Mouse (Mus musculus) heart, embryonic 14.5 days (tissue): ENCODE data around the gene Map2k6. TPM values are rescaled to one million over a fixed set of nuclear protein-coding genes. Genes with fewer than 3 reads are reported as not detected.

ENCODE experiments used
- ATAC-seq: fragments of 200-750 bp; cut with Nextera tagmentation; 2 replicates; pipeline ENCODE4 v1.8.0; 2017; ENCODE audit warnings: low read depth, moderate TSS enrichment; ENCODE audit not compliant: insufficient number of reproducible peaks, insufficient read depth, low FRiP score
- H3K27ac ChIP-seq, 2 experiments: fragments of 200-500 bp in 1 of 2; fragments of 300-500 bp in 1 of 2; sonication (generic) in 1 of 2; replicated peaks in 1 of 2; 2 replicates each; pipeline ENCODE4 v1.5.1; 2012 to 2014; ENCODE audit warnings: low read depth in 2 of 2, low read length in 2 of 2, control low read depth in 1 of 2, mild to moderate bottlenecking in 1 of 2, mixed read lengths in 1 of 2; ENCODE audit not compliant: control insufficient read depth in 1 of 2, insufficient read depth in 1 of 2
- H3K27me3 ChIP-seq: fragments of 300-500 bp; sonication (generic); 2 replicates; pipeline ENCODE4 v1.6.1; 2014; ENCODE audit warnings: mild to moderate bottlenecking, low read length, control low read depth; ENCODE audit not compliant: control insufficient read depth, insufficient read depth
- H3K36me3 ChIP-seq: fragments of 300-500 bp; sonication (generic); 2 replicates; pipeline ENCODE4 v1.6.1; 2014; ENCODE audit warnings: mild to moderate bottlenecking, control low read depth, low read length, mixed read lengths; ENCODE audit not compliant: control insufficient read depth, insufficient read depth
- H3K4me1 ChIP-seq, 2 experiments: fragments of 200-500 bp in 1 of 2; fragments of 300-500 bp in 1 of 2; sonication (generic) in 1 of 2; 2 replicates each; pipeline ENCODE4 v1.6.1; 2012 to 2014; ENCODE audit warnings: low read length in 2 of 2, control low read depth in 1 of 2, mixed read lengths in 1 of 2; ENCODE audit not compliant: control insufficient read depth in 2 of 2, insufficient read depth in 2 of 2
- H3K4me2 ChIP-seq: fragments of 300-500 bp; sonication (generic); 2 replicates; pipeline ENCODE4 v1.6.1; 2014; ENCODE audit warnings: mild to moderate bottlenecking, low read length
- H3K4me3 ChIP-seq, 2 experiments: fragments of 200-500 bp in 1 of 2; fragments of 300-500 bp in 1 of 2; sonication (generic) in 1 of 2; 2 replicates each; pipeline ENCODE4 v1.5.1; 2012 to 2014; ENCODE audit warnings: low read length in 2 of 2, mild to moderate bottlenecking in 2 of 2, control low read depth in 1 of 2, low read depth in 1 of 2, moderate library complexity in 1 of 2; ENCODE audit not compliant: control insufficient read depth in 1 of 2, insufficient read depth in 1 of 2
- H3K9ac ChIP-seq: fragments of 300-500 bp; sonication (generic); 2 replicates; pipeline ENCODE4 v1.6.1; 2014; ENCODE audit warnings: mild to moderate bottlenecking, low read length
- H3K9me3 ChIP-seq: fragments of 300-500 bp; sonication (generic); 2 replicates; pipeline ENCODE4 v1.6.1; 2016; ENCODE audit warnings: low read length, control low read depth; ENCODE audit not compliant: control insufficient read depth
- WGBS: fragments of 180-500 bp; shearing (Covaris S2); extraction: QIAGEN DNeasy Blood & Tissue Kit; methylation state at CpG from one replicate; pipeline ENCODE4 v1.1.7; 2014; 5-methylcytosine and 5-hydroxymethylcytosine counted together
- polyA plus RNA-seq: library from polyadenylated mRNA; unstranded; fragments of >200 nt; fragmentation: Nextera tagmentation; extraction: Ambion mirVana; gene quantifications from 2 replicates; pipeline ENCODE4 v1.2.1, GENCODE M21; 2014

The Map2k6 gene
- polyA plus RNA-seq, 1 experiment from 2014 or later, result 18.8 TPM

GRCm38 (mm10) chr11:110478978-110479384 lies 80.1 kb downstream of the Map2k6 start:
- no peaks in the 10 kb centered on the region for H3K9me3 ChIP-seq
- H3K4me1 ChIP-seq, result peaks cover 18 to 32% of the 10 kb centered on the region in 2 experiments
- H3K4me3 ChIP-seq, result peak overlapping the region; percentile 20 to 25
- 1% methylated on average over 5 of the region's 6 CpGs for WGBS
- H3K4me2 ChIP-seq, result peak overlapping the region; percentile 60
- peak overlapping the region in 1 of 2 experiments; percentile 28; a peak in 1 of 4 replicates for H3K27ac ChIP-seq
- no peaks in the 10 kb centered on the region for H3K36me3 ChIP-seq
- H3K9ac ChIP-seq, result no peak overlapping the region; the same call in 1 of the 2 replicates
- no peak for ATAC-seq
- no peaks in the 10 kb centered on the region for H3K27me3 ChIP-seq

GRCm38 (mm10) chr11:110481406-110481805 lies 82.5 kb downstream of the Map2k6 start:
- no peak overlapping the region for H3K4me2 ChIP-seq
- H3K27me3 ChIP-seq, result no peaks in the 10 kb centered on the region
- H3K4me1 ChIP-seq, result peaks cover 18 to 30% of the 10 kb centered on the region in 2 experiments
- WGBS, result 49% methylated on average over 2 of the region's 2 CpGs
- H3K4me3 ChIP-seq, result no peak overlapping the region
- no peaks in the 10 kb centered on the region for H3K36me3 ChIP-seq
- no peak overlapping the region for H3K27ac ChIP-seq
- no peak overlapping the region for H3K9ac ChIP-seq
- no peak for ATAC-seq
- no peaks in the 10 kb centered on the region for H3K9me3 ChIP-seq

DNA sequence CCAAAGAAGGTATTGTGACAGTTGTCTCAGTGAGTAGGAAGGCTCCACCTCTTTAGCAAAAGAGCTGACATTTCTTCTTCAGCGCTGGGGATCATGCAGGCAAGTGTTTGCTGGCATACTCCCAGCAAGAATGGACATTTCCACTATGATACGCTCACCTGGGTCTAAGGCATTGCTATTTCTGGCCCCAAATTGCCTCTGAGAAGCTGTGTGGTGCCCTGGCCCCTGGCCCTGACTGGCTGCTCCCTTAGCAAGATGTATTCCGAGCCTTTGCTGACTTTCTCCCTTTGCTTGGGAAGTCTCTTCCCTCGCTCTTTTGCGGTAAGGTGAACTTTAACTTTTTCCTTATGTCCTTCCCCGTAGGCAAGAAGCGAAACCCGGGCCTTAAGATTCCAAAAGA lies 83.3 kb downstream of the Map2k6 start:
- 83% methylated on average over 8 of the region's 8 CpGs for WGBS
- no peaks in the 10 kb centered on the region for H3K9me3 ChIP-seq
- no peak overlapping the region for H3K9ac ChIP-seq
- no peak for ATAC-seq
- H3K36me3 ChIP-seq, result no peaks in the 10 kb centered on the region
- H3K4me1 ChIP-seq, result peaks cover 18 to 22% of the 10 kb centered on the region in 2 experiments
- no peak overlapping the region for H3K27ac ChIP-seq
- no peak overlapping the region for H3K4me3 ChIP-seq
- no peak overlapping the region for H3K4me2 ChIP-seq
- no peaks in the 10 kb centered on the region for H3K27me3 ChIP-seq

DNA sequence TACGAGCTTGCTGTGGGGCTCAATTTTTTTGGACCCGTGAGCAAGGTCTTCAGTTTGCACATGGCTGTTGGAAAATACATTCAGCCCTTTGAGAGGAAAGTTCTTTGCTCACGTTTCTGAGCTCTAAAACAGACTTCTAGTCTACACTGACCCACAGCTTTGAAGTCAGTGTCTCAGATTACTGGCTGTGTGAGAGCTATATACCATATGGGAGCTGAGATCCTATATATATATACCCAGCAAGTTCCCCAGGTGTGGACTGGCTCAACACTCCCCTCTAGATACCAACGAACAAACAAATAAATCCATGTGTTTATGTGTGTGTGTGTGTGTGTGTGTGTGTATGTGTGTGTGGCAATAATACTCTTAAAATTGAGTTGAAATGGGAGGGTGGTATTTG lies 83.7 kb downstream of the Map2k6 start:
- ATAC-seq, result no peak
- Histone ChIP-seq H3K4me3 (no peak overlapping the region), H3K27ac (no peak overlapping the region), H3K4me2 (no peak overlapping the region), H3K4me1 (peaks cover 15 to 17% of the 10 kb centered on the region in 2 experiments), H3K27me3 (no peaks in the 10 kb centered on the region), H3K36me3 (no peaks in the 10 kb centered on the region), H3K9ac (no peak overlapping the region), H3K9me3 (no peaks in the 10 kb centered on the region)
- WGBS, result 83% methylated on average over 4 of the region's 4 CpGs

- no peak overlapping the region for H3K4me3 ChIP-seq
- peaks cover 10 to 13% of the 10 kb centered on the region in 2 experiments for H3K4me1 ChIP-seq
- H3K27me3 ChIP-seq, result no peaks in the 10 kb centered on the region
- 21% methylated on average over 6 of the region's 6 CpGs for WGBS
- ATAC-seq, result no peak
- no peak overlapping the region for H3K27ac ChIP-seq
- no peak overlapping the region for H3K4me2 ChIP-seq
- H3K36me3 ChIP-seq, result no peaks in the 10 kb centered on the region
- no peaks in the 10 kb centered on the region for H3K9me3 ChIP-seq
- no peak overlapping the region for H3K9ac ChIP-seq
These were observed 84.2 kb downstream of the Map2k6 start for GRCm38 (mm10) chr11:110483165-110483564.

DNA sequence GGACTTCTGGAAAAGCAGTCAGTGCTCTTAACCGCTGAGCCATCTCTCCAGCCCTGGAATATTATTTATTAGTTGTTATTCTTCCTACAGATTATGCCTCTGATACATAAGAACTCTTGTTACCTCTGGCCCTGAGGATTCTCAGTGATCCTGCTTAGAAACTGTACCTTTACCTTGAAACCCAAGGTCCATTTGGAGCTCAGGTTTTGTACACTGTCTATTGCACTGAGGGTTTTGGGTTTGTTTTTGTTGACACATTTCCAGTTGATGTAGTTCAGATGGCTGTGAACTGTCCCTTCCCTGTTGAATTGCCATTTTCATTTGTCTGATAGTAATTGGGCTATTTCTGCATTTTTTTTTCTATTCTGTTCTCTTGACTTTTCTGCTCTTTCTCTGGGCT lies 85.5 kb downstream of the Map2k6 start:
- H3K36me3 ChIP-seq, result no peaks in the 10 kb centered on the region
- no peak overlapping the region for H3K27ac ChIP-seq
- no peaks in the 10 kb centered on the region for H3K9me3 ChIP-seq
- no peak overlapping the region for H3K4me3 ChIP-seq
- H3K4me2 ChIP-seq, result no peak overlapping the region
- no peaks in the 10 kb centered on the region for H3K27me3 ChIP-seq
- no peak for ATAC-seq
- 83% methylated on average over 1 of the region's 1 CpGs for WGBS
- no peak overlapping the region for H3K9ac ChIP-seq
- peaks cover 3 to 4% of the 10 kb centered on the region in 2 experiments for H3K4me1 ChIP-seq

GRCm38 (mm10) chr11:110485081-110485480 lies 86.2 kb downstream of the Map2k6 start:
- no peak for ATAC-seq

DNA sequence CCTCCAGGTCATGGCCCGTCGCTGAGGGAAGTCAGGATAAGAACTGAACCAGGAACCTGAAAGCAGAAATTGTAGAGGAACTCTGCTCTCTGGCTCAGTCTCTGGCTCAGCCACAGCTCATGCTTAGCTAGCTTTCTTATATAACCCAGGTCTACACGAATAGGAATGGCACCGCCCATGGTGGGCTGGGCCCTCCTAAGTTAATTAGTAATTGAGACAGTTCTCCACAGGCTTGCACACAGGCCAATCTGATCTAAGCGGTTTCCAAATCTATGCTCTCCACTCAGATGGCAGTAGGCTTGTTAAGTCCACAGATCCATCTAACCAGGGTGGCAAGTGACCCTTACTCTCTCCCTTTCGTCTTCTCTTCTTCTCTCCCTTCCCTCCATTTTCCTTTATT lies 88.9 kb downstream of the Map2k6 start:
- ATAC-seq, result no peak
- Histone ChIP-seq H3K4me1 (0 out of 4 replicates have a peak, but pooled peaks cover 0 to 2% of the 10 kb centered on the region in 2 experiments), H3K9me3 (no peaks in the 10 kb centered on the region), H3K27me3 (no peaks in the 10 kb centered on the region), H3K27ac (no peak overlapping the region), H3K4me2 (no peak overlapping the region), H3K4me3 (no peak overlapping the region), H3K36me3 (peaks cover 12% of the 10 kb centered on the region), H3K9ac (no peak overlapping the region)
- 88% methylated on average over 6 of the region's 6 CpGs for WGBS

More at GRCm38 (mm10) chr11:110485081-110485480, 86.2 kb downstream of the Map2k6 start:
- WGBS, result 80% methylated on average over 6 of the region's 6 CpGs
- Histone ChIP-seq H3K36me3 (no peaks in the 10 kb centered on the region), H3K4me1 (0 out of 4 replicates have a peak, but pooled peaks cover 0 to 2% of the 10 kb centered on the region in 2 experiments), H3K4me3 (no peak overlapping the region), H3K27ac (no peak overlapping the region), H3K4me2 (no peak overlapping the region), H3K9me3 (no peaks in the 10 kb centered on the region), H3K27me3 (no peaks in the 10 kb centered on the region), H3K9ac (no peak overlapping the region)
